Mouse (Mus musculus) left cerebral cortex, adult 8-10 months (tissue): ENCODE results near the gene Rspo3. TPM values are rescaled to one million over a fixed set of nuclear protein-coding genes. Genes with fewer than 3 reads are reported as not detected.

Source experiments
- DNase-seq, 2 experiments: peaks; one replicate each; pipeline ENCODE4 v3.0.0; 2022; ENCODE audit warnings: low spot score in 2 of 2
- total RNA-seq, 4 experiments: library from RNA; stranded (reverse); gene quantifications; 2 replicates each; pipeline ENCODE4 v1.2.4; 2022

Gene Rspo3
- total RNA-seq, 4 experiments from 2014 or later = 10.0 to 10.9 (median 10.4) TPM

DNA sequence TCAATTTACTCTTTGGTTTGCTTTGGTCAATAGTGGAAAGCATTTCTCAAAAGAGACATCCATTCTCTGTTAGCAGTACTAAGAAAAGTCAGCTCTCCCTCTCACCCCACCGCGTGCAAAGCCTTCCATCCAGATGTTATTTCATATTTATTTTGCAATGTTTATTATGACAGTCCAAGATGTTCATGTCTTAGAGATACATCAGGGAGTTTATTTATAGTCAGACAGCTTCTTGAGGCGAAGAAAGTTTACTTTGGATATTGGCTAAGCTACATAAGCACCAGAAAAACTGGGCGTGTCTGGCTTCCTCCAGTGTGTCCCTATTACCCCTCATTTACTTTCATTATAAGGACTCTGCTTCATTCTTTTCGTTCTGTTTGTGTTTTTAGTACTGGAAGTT lies 94.4 kb downstream of the Rspo3 start:
- DNase-seq = no peak

DNA sequence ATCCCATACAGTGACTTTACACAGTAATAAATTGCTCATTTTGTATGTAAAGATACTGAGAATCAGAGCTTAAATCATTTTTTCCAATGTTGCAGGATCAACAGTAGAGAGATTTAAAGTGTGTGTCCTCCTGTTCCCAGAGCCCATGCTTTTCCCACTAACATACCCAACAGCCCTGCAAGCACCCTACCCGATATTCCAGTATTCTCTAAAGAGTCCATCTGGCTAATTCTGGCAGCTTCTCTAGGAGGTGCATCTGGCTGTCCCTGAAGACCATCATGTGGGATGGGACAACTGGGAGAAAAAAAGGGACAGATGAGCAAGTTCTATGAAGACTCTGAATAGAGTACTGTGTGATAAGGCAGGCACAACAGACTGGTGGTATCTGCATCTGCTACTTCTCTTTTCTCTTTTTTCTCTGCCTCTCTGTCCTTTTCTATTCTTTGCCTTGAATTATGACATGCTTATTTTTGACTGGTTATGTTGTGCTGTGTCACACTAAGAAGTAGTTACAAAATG lies 102.7 kb downstream of the Rspo3 start:
- DNase-seq = no peak

DNA sequence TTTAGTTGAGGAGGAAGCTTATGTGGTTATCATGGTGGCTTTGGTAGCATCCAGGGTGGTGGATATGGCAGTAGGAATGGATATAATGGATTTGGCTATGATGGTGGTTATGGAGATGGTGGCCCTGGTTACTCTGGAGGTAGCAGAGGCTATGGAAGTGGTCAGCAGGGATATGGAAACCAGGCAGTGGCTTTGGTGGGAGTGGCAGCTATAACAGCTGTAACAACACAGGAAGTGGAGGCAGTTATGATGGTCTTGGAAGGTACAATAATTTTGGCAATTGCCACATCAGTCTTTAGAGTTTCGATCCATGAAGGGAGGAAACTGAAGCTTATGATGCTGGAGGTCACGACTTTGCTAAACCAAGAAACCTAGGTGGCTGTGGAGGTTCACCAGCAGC lies 109.0 kb downstream of the Rspo3 start:
- DNase-seq = no peak

DNA sequence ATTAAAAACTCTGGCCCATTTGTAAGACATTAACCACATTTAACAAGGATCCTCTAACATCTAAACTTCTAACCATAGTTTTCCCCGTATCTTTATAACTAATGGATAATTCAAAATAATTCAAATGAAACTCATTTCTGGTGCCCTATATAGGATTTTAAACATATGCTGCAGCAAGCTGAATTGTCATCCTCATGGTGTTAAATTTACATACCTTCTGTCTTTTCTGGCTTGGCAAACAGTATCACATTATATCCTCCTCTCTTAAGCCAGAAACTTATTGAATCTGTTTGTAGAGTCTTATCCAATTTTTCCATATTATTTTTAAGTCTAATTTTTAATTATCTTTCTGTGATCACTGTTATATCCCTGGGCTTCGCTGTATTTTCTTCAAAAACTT lies 111.1 kb downstream of the Rspo3 start:
- DNase-seq = no peak

DNA sequence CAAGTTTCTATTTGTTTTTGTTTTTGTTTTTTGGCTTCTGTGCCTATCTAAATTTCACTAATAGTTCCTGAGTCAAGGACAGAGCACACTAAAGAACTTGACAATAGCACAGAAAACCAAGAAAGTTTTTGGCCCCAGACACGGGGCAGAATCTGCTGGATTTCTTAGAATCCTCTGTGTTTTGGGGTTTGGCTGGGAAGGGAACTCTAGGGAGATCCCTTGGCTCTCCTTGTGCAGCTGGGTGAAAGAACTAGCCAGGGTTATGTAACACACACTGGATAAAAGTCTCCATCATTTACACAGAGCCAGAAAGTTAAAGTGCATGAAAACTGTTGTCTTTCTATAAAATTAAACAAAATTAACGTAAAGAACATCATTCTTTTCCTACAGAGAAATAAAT lies 121.3 kb downstream of the Rspo3 start:
- DNase-seq = no peak

DNA sequence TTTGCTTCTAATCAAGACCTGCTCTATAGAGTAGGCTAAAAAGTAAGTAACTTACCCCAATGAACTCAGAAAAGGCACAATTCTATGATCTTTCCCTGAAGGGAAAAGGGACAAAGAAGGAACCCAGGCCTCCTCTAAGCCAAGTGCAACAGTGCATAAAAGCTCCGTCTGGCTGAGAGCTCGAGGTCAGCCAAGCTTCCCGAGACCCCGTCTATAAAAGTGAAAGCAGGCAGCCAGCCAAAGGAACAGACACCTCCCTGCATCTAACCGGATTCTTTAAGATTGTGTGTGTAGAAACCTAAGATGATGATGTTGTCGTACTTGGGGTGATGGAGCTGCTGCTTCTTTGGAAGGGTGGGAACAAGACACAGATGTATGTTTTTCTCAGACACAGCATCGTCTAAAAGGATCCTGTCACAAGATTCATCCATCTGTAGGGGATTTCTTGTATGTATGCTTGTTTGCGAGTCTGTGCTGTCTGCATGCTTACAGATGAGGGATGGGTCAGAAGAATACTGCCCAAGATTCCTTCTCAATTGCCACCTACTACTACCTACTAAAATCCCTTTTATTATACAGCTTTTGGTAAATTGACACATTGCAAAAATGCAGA lies 132.9 kb downstream of the Rspo3 start:
- no peak for DNase-seq

Other genes starting within 250 kb of the Rspo3 start
- gene Echdc1, start 222.7 kb downstream of the Rspo3 start, total RNA-seq = 10 to 100 TPM; 27.7 to 38.2 (median 31.8) TPM
- gene Rnf146, start 173.4 kb downstream of the Rspo3 start, total RNA-seq = 10 to 100 TPM; 85.8 to 94.5 (median 89.2) TPM